Mouse (Mus musculus): ENCODE measurements around the gene Rasal2. TPM values are rescaled to one million over a fixed set of nuclear protein-coding genes. Genes with fewer than 3 reads are reported as not detected.

The Rasal2 gene
- polyA plus RNA-seq, 1 experiment from 2014 or later = 11.1 TPM

DNA sequence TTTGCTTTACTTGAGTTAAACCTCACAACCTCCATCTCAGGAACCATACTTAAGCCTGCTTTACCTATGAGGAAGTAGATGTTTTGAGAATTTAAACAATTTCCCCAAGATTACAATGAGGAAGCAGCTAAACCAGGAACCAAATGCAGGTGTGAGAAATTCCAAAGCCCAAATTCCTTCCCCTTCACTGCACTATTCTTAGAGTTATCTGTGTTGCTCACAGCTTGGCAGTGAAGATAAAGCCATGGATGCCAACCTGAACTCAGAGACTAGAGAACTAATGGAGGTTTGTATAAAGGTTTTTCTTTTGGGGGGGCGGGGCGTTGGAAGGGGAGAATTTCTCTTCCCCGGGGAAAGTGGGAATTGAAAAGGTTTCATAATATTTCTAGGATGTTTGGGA lies 39.9 kb upstream of the Rasal2 start:
- Histone ChIP-seq H3K4me3 (ENCODE audit: low read depth, low read length) (no peak overlapping the region), H3K36me3 (replicated peaks; ENCODE audit: control insufficient read depth, insufficient read depth, low read depth, low read length) (no peaks in the 10 kb centered on the region), H3K9me3 (replicated peaks; ENCODE audit: control insufficient read depth, low read length) (no peaks in the 10 kb centered on the region), H3K27ac (replicated peaks; ENCODE audit: low read depth, low read length) (no peak overlapping the region), H3K27me3 (ENCODE audit: control insufficient read depth, insufficient read depth, low read length) (peaks cover 2% of the 10 kb centered on the region; the same call in 1 of the 2 replicates), H3K4me2 (ENCODE audit: low read depth, low read length) (no peak overlapping the region), H3K9ac (replicated peaks; ENCODE audit: low read length) (no peak overlapping the region), H3K4me1 (ENCODE audit: control insufficient read depth, insufficient read depth, low read length) (no peaks in the 10 kb centered on the region)
- DNase-seq (ENCODE audit: low spot score) (no peak), ATAC-seq (replicated peaks; ENCODE audit: insufficient number of reproducible peaks, low FRiP score, low TSS enrichment, low read depth) (no peak)
- WGBS = 84% methylated on average over 3 of the region's 3 CpGs

- H3K4me3 ChIP-seq (ENCODE audit: low read depth, low read length) = no peak overlapping the region
Measured at GRCm38 (mm10) chr1:157449981-157450636, 37.7 kb upstream of the Rasal2 start.

GRCm38 (mm10) chr1:157449532-157449931 lies 37.1 kb upstream of the Rasal2 start:
- no peak overlapping the region for H3K9ac ChIP-seq (replicated peaks; ENCODE audit: low read length)
- no peaks in the 10 kb centered on the region for H3K36me3 ChIP-seq (replicated peaks; ENCODE audit: control insufficient read depth, insufficient read depth, low read depth, low read length)
- H3K4me3 ChIP-seq (ENCODE audit: low read depth, low read length) = no peak overlapping the region
- ATAC-seq (replicated peaks; ENCODE audit: insufficient number of reproducible peaks, low FRiP score, low TSS enrichment, low read depth) = peak; percentile 50; the same call in 1 of the 2 replicates
- no peak for DNase-seq (ENCODE audit: low spot score)
- H3K4me2 ChIP-seq (ENCODE audit: low read depth, low read length) = peak overlapping the region; percentile 14; the same call in 1 of the 2 replicates
- H3K9me3 ChIP-seq (replicated peaks; ENCODE audit: control insufficient read depth, low read length) = no peaks in the 10 kb centered on the region
- no peaks in the 10 kb centered on the region for H3K4me1 ChIP-seq (ENCODE audit: control insufficient read depth, insufficient read depth, low read length)
- 2% methylated on average over 10 of the region's 10 CpGs for WGBS
- no peak overlapping the region for H3K27ac ChIP-seq (replicated peaks; ENCODE audit: low read depth, low read length)
- H3K27me3 ChIP-seq (ENCODE audit: control insufficient read depth, insufficient read depth, low read length) = peaks cover 2% of the 10 kb centered on the region; the same call in 1 of the 2 replicates

More at GRCm38 (mm10) chr1:157449981-157450636, 37.7 kb upstream of the Rasal2 start:
- Histone ChIP-seq H3K9ac (replicated peaks; ENCODE audit: low read length) (0 out of 2 replicates have a peak overlapping the region, but pooled peaks have one; percentile 10), H3K27me3 (ENCODE audit: control insufficient read depth, insufficient read depth, low read length) (peaks cover 2% of the 10 kb centered on the region; the same call in 1 of the 2 replicates), H3K4me2 (ENCODE audit: low read depth, low read length) (peak overlapping the region; percentile 3), H3K4me1 (ENCODE audit: control insufficient read depth, insufficient read depth, low read length) (no peaks in the 10 kb centered on the region), H3K36me3 (replicated peaks; ENCODE audit: control insufficient read depth, insufficient read depth, low read depth, low read length) (no peaks in the 10 kb centered on the region), H3K27ac (replicated peaks; ENCODE audit: low read depth, low read length) (no peak overlapping the region), H3K9me3 (replicated peaks; ENCODE audit: control insufficient read depth, low read length) (no peaks in the 10 kb centered on the region)
- no peak for ATAC-seq (replicated peaks; ENCODE audit: insufficient number of reproducible peaks, low FRiP score, low TSS enrichment, low read depth)
- 3% methylated on average over 21 of the region's 21 CpGs for WGBS
- DNase-seq (ENCODE audit: low spot score) = peak; percentile 55

DNA sequence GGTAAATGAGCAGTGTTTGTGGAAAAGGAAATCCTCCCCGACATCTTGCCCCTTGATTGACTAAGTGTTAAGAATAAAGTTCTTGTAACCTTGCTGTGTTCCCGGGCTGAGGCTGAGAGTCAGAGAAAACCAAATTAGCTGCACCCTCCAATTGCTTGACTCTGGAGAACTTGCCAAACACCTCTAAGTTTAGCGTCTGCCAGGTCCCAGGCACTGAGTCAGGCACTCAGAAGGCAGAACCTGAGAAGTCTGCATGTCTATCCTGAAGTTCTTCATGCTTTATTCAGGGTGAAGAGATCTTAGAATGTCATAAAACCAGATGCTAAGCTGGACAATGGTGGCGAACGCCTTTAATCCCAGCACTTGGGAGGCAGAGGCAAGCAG lies 36.4 kb upstream of the Rasal2 start:
- WGBS = 55% methylated on average over 5 of the region's 5 CpGs
- Histone ChIP-seq H3K27ac (replicated peaks; ENCODE audit: low read depth, low read length) (no peak overlapping the region), H3K27me3 (ENCODE audit: control insufficient read depth, insufficient read depth, low read length) (peaks cover 2% of the 10 kb centered on the region; the same call in 1 of the 2 replicates)

GRCm38 (mm10) chr1:157448164-157448804 lies 35.9 kb upstream of the Rasal2 start:
- Histone ChIP-seq H3K4me1 (ENCODE audit: control insufficient read depth, insufficient read depth, low read length) (no peaks in the 10 kb centered on the region), H3K9me3 (replicated peaks; ENCODE audit: control insufficient read depth, low read length) (no peaks in the 10 kb centered on the region), H3K27me3 (ENCODE audit: control insufficient read depth, insufficient read depth, low read length) (peaks cover 2% of the 10 kb centered on the region; the same call in 1 of the 2 replicates), H3K4me2 (ENCODE audit: low read depth, low read length) (no peak overlapping the region), H3K36me3 (replicated peaks; ENCODE audit: control insufficient read depth, insufficient read depth, low read depth, low read length) (no peaks in the 10 kb centered on the region), H3K27ac (replicated peaks; ENCODE audit: low read depth, low read length) (no peak overlapping the region), H3K9ac (replicated peaks; ENCODE audit: low read length) (no peak overlapping the region), H3K4me3 (ENCODE audit: low read depth, low read length) (no peak overlapping the region)
- WGBS = 16% methylated on average over 7 of the region's 7 CpGs
- ATAC-seq (replicated peaks; ENCODE audit: insufficient number of reproducible peaks, low FRiP score, low TSS enrichment, low read depth) (no peak), DNase-seq (ENCODE audit: low spot score) (peak; percentile 45)

More for the DNA sequence above, 36.4 kb upstream of the Rasal2 start:
- Histone ChIP-seq H3K9ac (replicated peaks; ENCODE audit: low read length) (no peak overlapping the region), H3K9me3 (replicated peaks; ENCODE audit: control insufficient read depth, low read length) (no peaks in the 10 kb centered on the region), H3K4me1 (ENCODE audit: control insufficient read depth, insufficient read depth, low read length) (no peaks in the 10 kb centered on the region), H3K36me3 (replicated peaks; ENCODE audit: control insufficient read depth, insufficient read depth, low read depth, low read length) (no peaks in the 10 kb centered on the region), H3K4me2 (ENCODE audit: low read depth, low read length) (no peak overlapping the region), H3K4me3 (ENCODE audit: low read depth, low read length) (no peak overlapping the region)
- no peak for ATAC-seq (replicated peaks; ENCODE audit: insufficient number of reproducible peaks, low FRiP score, low TSS enrichment, low read depth)
- no peak for DNase-seq (ENCODE audit: low spot score)

- Histone ChIP-seq H3K4me2 (ENCODE audit: low read depth, low read length) (no peak overlapping the region), H3K36me3 (replicated peaks; ENCODE audit: control insufficient read depth, insufficient read depth, low read depth, low read length) (no peaks in the 10 kb centered on the region), H3K4me1 (ENCODE audit: control insufficient read depth, insufficient read depth, low read length) (no peaks in the 10 kb centered on the region), H3K27ac (replicated peaks; ENCODE audit: low read depth, low read length) (no peak overlapping the region), H3K27me3 (ENCODE audit: control insufficient read depth, insufficient read depth, low read length) (peaks cover 2% of the 10 kb centered on the region; the same call in 1 of the 2 replicates), H3K9ac (replicated peaks; ENCODE audit: low read length) (no peak overlapping the region), H3K4me3 (ENCODE audit: low read depth, low read length) (no peak overlapping the region), H3K9me3 (replicated peaks; ENCODE audit: control insufficient read depth, low read length) (no peaks in the 10 kb centered on the region)
- no peak for DNase-seq (ENCODE audit: low spot score)
- 32% methylated on average over 4 of the region's 4 CpGs for WGBS
- no peak for ATAC-seq (replicated peaks; ENCODE audit: insufficient number of reproducible peaks, low FRiP score, low TSS enrichment, low read depth)
Measured at GRCm38 (mm10) chr1:157447142-157447541, 34.7 kb upstream of the Rasal2 start.

DNA sequence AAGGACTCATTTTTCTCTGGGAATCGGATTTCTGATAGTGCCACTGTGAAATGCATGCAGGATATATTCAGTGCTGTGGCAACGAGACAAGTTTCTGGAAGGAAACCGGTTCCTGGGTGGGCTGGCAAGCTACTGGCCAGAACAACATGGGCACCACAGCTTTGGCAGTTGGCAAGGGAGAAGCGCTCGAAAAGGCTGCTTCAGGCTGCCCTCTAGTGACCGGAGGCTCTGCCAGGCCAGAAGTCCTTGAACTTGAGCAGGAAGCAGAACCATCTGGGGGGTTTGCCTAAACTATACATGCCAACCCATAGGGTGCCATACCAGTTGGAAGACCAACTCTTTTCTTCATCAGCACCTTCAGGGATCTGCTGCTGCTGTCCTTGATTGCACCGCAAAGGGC lies 33.9 kb upstream of the Rasal2 start:
- WGBS = 73% methylated on average over 7 of the region's 7 CpGs
- no peak for DNase-seq (ENCODE audit: low spot score)
- H3K4me3 ChIP-seq (ENCODE audit: low read depth, low read length) = no peak overlapping the region
- peaks cover 2% of the 10 kb centered on the region; the same call in 1 of the 2 replicates for H3K27me3 ChIP-seq (ENCODE audit: control insufficient read depth, insufficient read depth, low read length)
- H3K4me1 ChIP-seq (ENCODE audit: control insufficient read depth, insufficient read depth, low read length) = no peaks in the 10 kb centered on the region
- no peaks in the 10 kb centered on the region for H3K36me3 ChIP-seq (replicated peaks; ENCODE audit: control insufficient read depth, insufficient read depth, low read depth, low read length)
- no peaks in the 10 kb centered on the region for H3K9me3 ChIP-seq (replicated peaks; ENCODE audit: control insufficient read depth, low read length)
- no peak overlapping the region for H3K9ac ChIP-seq (replicated peaks; ENCODE audit: low read length)
- H3K4me2 ChIP-seq (ENCODE audit: low read depth, low read length) = no peak overlapping the region
- H3K27ac ChIP-seq (replicated peaks; ENCODE audit: low read depth, low read length) = no peak overlapping the region
- no peak for ATAC-seq (replicated peaks; ENCODE audit: insufficient number of reproducible peaks, low FRiP score, low TSS enrichment, low read depth)

- no peak overlapping the region for H3K27ac ChIP-seq (replicated peaks; ENCODE audit: low read depth, low read length)
- no peaks in the 10 kb centered on the region for H3K4me1 ChIP-seq (ENCODE audit: control insufficient read depth, insufficient read depth, low read length)
- H3K4me2 ChIP-seq (ENCODE audit: low read depth, low read length) = no peak overlapping the region
- ATAC-seq (replicated peaks; ENCODE audit: insufficient number of reproducible peaks, low FRiP score, low TSS enrichment, low read depth) = no peak
- H3K9me3 ChIP-seq (replicated peaks; ENCODE audit: control insufficient read depth, low read length) = no peaks in the 10 kb centered on the region
- no peak overlapping the region for H3K9ac ChIP-seq (replicated peaks; ENCODE audit: low read length)
- DNase-seq (ENCODE audit: low spot score) = no peak
- H3K27me3 ChIP-seq (ENCODE audit: control insufficient read depth, insufficient read depth, low read length) = peaks cover 2% of the 10 kb centered on the region; the same call in 1 of the 2 replicates
- WGBS = 88% methylated on average over 6 of the region's 6 CpGs
- H3K4me3 ChIP-seq (ENCODE audit: low read depth, low read length) = no peak overlapping the region
- no peaks in the 10 kb centered on the region for H3K36me3 ChIP-seq (replicated peaks; ENCODE audit: control insufficient read depth, insufficient read depth, low read depth, low read length)
Measured at GRCm38 (mm10) chr1:157445398-157445910, 33.1 kb upstream of the Rasal2 start.
